Mouse (Mus musculus) liver, embryonic 16.5 days (tissue): Measurements from ENCODE around the gene Gm6882. TPM values are rescaled to one million over a fixed set of nuclear protein-coding genes. Genes with fewer than 3 reads are reported as not detected.
"Not testable (repeated sequence)": the region's sequence is repeated elsewhere in the genome, so short reads cannot be mapped to it uniquely, and the experiment has no call there.

ENCODE experiments used
- ATAC-seq: fragments of 200-750 bp; cut with Nextera tagmentation; 2 replicates; pipeline ENCODE4 v1.8.0; 2017; ENCODE audit warnings: low read depth, mild to moderate bottlenecking, moderate number of reproducible peaks, moderate library complexity
- H3K27ac ChIP-seq: fragments of 300-500 bp; sonication (generic); 2 replicates; pipeline ENCODE4 v1.5.1; 2014; ENCODE audit warnings: mild to moderate bottlenecking, low read length
- H3K27me3 ChIP-seq: fragments of 300-500 bp; sonication (generic); 2 replicates; pipeline ENCODE4 v1.6.1; 2014; ENCODE audit warnings: low read depth, low read length, mixed read lengths; ENCODE audit not compliant: control insufficient read depth, insufficient read depth
- H3K36me3 ChIP-seq: fragments of 300-500 bp; sonication (generic); 2 replicates; pipeline ENCODE4 v1.6.1; 2014; ENCODE audit warnings: mild to moderate bottlenecking; ENCODE audit not compliant: control insufficient read depth, insufficient read depth
- H3K4me1 ChIP-seq: fragments of 300-500 bp; sonication (generic); 2 replicates; pipeline ENCODE4 v1.6.1; 2014; ENCODE audit warnings: low read depth, low read length, mixed read lengths; ENCODE audit not compliant: control insufficient read depth
- H3K4me2 ChIP-seq: fragments of 300-500 bp; sonication (generic); 2 replicates; pipeline ENCODE4 v1.6.1; 2014; ENCODE audit warnings: low read depth, low read length, mixed read lengths
- H3K4me3 ChIP-seq: fragments of 300-500 bp; sonication (generic); 2 replicates; pipeline ENCODE4 v1.5.1; 2014; ENCODE audit warnings: low read depth, mild to moderate bottlenecking, low read length
- H3K9ac ChIP-seq: fragments of 300-500 bp; sonication (generic); 2 replicates; pipeline ENCODE4 v1.6.1; 2014; ENCODE audit warnings: low read depth, low read length
- H3K9me3 ChIP-seq: fragments of 300-500 bp; sonication (generic); replicated peaks from 2 replicates; pipeline ENCODE4 v1.6.1; 2016; ENCODE audit warnings: low read length; ENCODE audit not compliant: control insufficient read depth
- WGBS: fragments of 180-500 bp; shearing (Covaris S2); extraction: QIAGEN DNeasy Blood & Tissue Kit; methylation state at CpG from one replicate; pipeline ENCODE4 v1.1.7; 2014; ENCODE audit not compliant: insufficient replicate concordance; 5-methylcytosine and 5-hydroxymethylcytosine counted together
- polyA plus RNA-seq: library from polyadenylated mRNA; unstranded; fragments of >200 nt; fragmentation: Nextera tagmentation; extraction: Ambion mirVana; gene quantifications from 2 replicates; pipeline ENCODE4 v1.2.1, GENCODE M21; 2015

Gene Gm6882
- not detected in 2 replicates for polyA plus RNA-seq

DNA sequence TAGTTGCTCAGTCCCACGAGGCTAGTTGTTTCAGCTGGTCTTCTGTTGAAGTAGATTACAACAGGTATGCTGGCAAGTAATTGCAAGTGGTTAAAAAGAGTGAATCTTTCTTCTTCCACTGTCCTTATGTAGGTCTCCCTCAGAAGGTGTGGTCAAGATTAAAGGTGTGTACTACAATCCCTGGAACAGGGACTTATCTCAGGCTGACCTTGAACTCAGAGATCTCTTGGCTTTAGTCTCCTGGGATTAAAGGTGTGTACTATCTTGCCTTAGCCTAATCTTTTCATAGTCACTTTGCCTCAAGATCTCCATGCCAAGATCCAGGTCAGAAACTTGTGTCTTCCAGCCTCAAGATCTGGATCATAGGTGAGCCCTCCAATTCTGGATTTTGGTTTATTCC is at the start of gene Gm6882:
Gene Gm6882, minus strand, starts transcription at position 101 of the 400 bp plus-strand sequence.
- H3K4me3 ChIP-seq, H3K9me3 ChIP-seq, H3K4me2 ChIP-seq, H3K27ac ChIP-seq, H3K4me1 ChIP-seq, H3K36me3 ChIP-seq, ATAC-seq, H3K9ac ChIP-seq, H3K27me3 ChIP-seq: not testable (repeated sequence)
- WGBS, result 19% methylated on average over 1 of the region's 1 CpGs

Other genes starting within 250 kb of the Gm6882 start
- not detected in 2 replicates for gene Gm5157, start 242.3 kb downstream of the Gm6882 start, polyA plus RNA-seq
- not detected in 2 replicates for gene Vmn1r124, start 172.1 kb downstream of the Gm6882 start, polyA plus RNA-seq
- not detected in 2 replicates for gene Vmn1r125, start 160.6 kb downstream of the Gm6882 start, polyA plus RNA-seq
- gene Vmn1r126, start 131.3 kb downstream of the Gm6882 start, polyA plus RNA-seq, result not detected in 2 replicates
- gene Vmn1r127, start 112.9 kb downstream of the Gm6882 start, polyA plus RNA-seq, result not detected in 2 replicates
- not detected in 2 replicates for gene Vmn1r128, start 83.4 kb downstream of the Gm6882 start, polyA plus RNA-seq
- gene Vmn1r129, start 71.5 kb downstream of the Gm6882 start, polyA plus RNA-seq, result not detected in 2 replicates
- gene Vmn1r130, start 79.0 kb upstream of the Gm6882 start, polyA plus RNA-seq, result not detected in 2 replicates
- not detected in 2 replicates for gene Vmn1r131, start 113.3 kb upstream of the Gm6882 start, polyA plus RNA-seq
- gene Vmn1r132, start 181.3 kb upstream of the Gm6882 start, polyA plus RNA-seq, result not detected in 2 replicates